Mouse (Mus musculus) kidney, postnatal 0 days (tissue): Measurements from ENCODE around the gene Slc22a14. TPM values are rescaled to one million over a fixed set of nuclear protein-coding genes. Genes with fewer than 3 reads are reported as not detected.

Source experiments
- ATAC-seq: fragments of 200-750 bp; cut with Nextera tagmentation; replicated peaks from 2 replicates; pipeline ENCODE4 v1.8.0; 2017; ENCODE audit warnings: low read depth, moderate number of reproducible peaks, moderate TSS enrichment, moderate library complexity; ENCODE audit not compliant: low FRiP score
- DNase-seq: peaks from one replicate; pipeline ENCODE4 v3.0.0-alpha.2; 2016; ENCODE audit warnings: low spot score
- H3K27ac ChIP-seq: fragments of 300-500 bp; sonication (generic); 2 replicates; pipeline ENCODE4 v1.5.1; 2014; ENCODE audit warnings: mild to moderate bottlenecking
- H3K27me3 ChIP-seq: fragments of 300-500 bp; sonication (generic); 2 replicates; pipeline ENCODE4 v1.6.1; 2014; ENCODE audit warnings: low read length, mixed read lengths; ENCODE audit not compliant: insufficient read depth
- H3K36me3 ChIP-seq: fragments of 300-500 bp; sonication (generic); 2 replicates; pipeline ENCODE4 v1.6.1; 2014; ENCODE audit warnings: low read length, mixed read lengths; ENCODE audit not compliant: insufficient read depth
- H3K4me1 ChIP-seq: fragments of 300-500 bp; sonication (generic); replicated peaks from 2 replicates; pipeline ENCODE4 v1.6.1; 2014; ENCODE audit warnings: antibody characterized with exemption, low read length, mixed read lengths; ENCODE audit not compliant: insufficient read depth
- H3K4me2 ChIP-seq: fragments of 300-500 bp; sonication (generic); 2 replicates; pipeline ENCODE4 v1.6.1; 2014; ENCODE audit warnings: mild to moderate bottlenecking, low read length, moderate library complexity, mixed read lengths
- H3K4me3 ChIP-seq: fragments of 300-500 bp; sonication (generic); replicated peaks from 2 replicates; pipeline ENCODE4 v1.5.1; 2014; ENCODE audit warnings: low read depth, low read length
- H3K9ac ChIP-seq: fragments of 300-500 bp; sonication (generic); 2 replicates; pipeline ENCODE4 v1.6.1; 2014; ENCODE audit warnings: low read depth, low read length
- H3K9me3 ChIP-seq: fragments of 300-500 bp; sonication (generic); replicated peaks from 2 replicates; pipeline ENCODE4 v1.6.1; 2016; ENCODE audit warnings: low read length, inconsistent platforms, mixed read lengths
- CTCF ChIP-seq: IDR thresholded peaks from 2 replicates; pipeline ENCODE4 v1.5.1; 2016; ENCODE audit warnings: antibody characterized with exemption, low read depth, mild to moderate bottlenecking, moderate library complexity
- WGBS: fragments of 180-500 bp; shearing (Covaris S2); extraction: QIAGEN DNeasy Blood & Tissue Kit; methylation state at CpG from one replicate; pipeline ENCODE4 v1.1.7; 2014; 5-methylcytosine and 5-hydroxymethylcytosine counted together
- polyA plus RNA-seq: library from polyadenylated mRNA; unstranded; fragments of >200 nt; fragmentation: Nextera tagmentation; extraction: Ambion mirVana; gene quantifications from 2 replicates; pipeline ENCODE4 v1.2.1, GENCODE M21; 2015

The Slc22a14 gene
- polyA plus RNA-seq, 1 experiment from 2014 or later = 0.34 TPM

DNA sequence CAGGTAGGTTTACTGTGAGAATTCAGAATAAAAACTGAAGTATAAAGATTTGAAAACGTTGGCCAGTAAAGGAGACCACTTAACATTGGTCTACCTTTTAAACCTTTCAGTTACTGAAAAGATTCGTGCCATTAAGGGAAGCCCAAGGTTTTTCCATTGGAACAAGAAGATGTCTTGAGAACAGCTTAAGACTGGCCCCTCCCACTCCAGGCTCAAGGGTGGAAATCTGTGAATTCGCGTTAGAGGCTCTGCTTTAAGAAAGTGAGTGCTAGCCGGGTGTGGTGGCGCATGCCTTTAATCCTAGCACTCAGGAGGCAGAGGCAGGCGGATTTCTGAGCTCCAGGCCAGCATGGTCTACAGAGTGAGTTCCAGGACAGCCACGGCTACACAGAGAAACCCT, 152.4 kb downstream of the Slc22a14 start:
- 79% methylated on average over 8 of the region's 8 CpGs for WGBS
- TF ChIP-seq CTCF = no peak
- no peak for ATAC-seq

DNA sequence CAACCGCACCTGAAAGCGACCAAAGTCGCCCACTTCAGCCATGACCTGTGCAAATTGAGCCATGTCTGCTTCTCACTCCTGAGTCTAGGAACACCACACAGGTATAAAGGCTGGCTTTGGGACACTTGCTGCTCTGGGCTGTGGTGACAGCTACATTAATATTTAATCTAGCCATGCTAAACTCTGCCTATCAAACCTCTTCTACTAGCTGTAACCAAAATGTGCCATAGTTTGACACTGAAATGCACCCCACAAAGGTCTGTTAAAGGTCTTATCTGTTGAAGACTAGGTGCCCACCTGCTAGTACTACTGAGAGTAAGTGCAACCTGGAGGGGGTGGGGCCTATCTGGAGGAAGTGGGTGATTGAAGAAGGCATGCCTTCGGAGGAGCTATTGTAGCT, 156.4 kb downstream of the Slc22a14 start, which contains the start of gene Slc22a13:
Gene Slc22a13 (minus strand): TSS at position 101 of the 400 bp plus-strand sequence.
- Histone ChIP-seq H3K4me3 (no peak within 1 kb of the TSS), H3K9me3 (no peaks in the 10 kb centered on the region), H3K36me3 (no peaks in the 10 kb centered on the region), H3K4me1 (no peaks in the 10 kb centered on the region), H3K27ac (no peak within 1 kb of the TSS), H3K9ac (no peak within 1 kb of the TSS), H3K4me2 (no peak within 1 kb of the TSS), H3K27me3 (no peaks in the 10 kb centered on the region)
- ATAC-seq (no peak), DNase-seq (no peak)
- TF ChIP-seq CTCF = no peak
- 95% methylated on average over 4 of the region's 4 CpGs for WGBS

More for the DNA sequence above, 152.4 kb downstream of the Slc22a14 start:
- Histone ChIP-seq H3K4me3 (no peak overlapping the region), H3K4me2 (no peak overlapping the region), H3K27ac (no peak overlapping the region), H3K4me1 (no peaks in the 10 kb centered on the region), H3K9ac (no peak overlapping the region), H3K36me3 (no peaks in the 10 kb centered on the region), H3K9me3 (no peaks in the 10 kb centered on the region), H3K27me3 (no peaks in the 10 kb centered on the region)
- no peak for DNase-seq

DNA sequence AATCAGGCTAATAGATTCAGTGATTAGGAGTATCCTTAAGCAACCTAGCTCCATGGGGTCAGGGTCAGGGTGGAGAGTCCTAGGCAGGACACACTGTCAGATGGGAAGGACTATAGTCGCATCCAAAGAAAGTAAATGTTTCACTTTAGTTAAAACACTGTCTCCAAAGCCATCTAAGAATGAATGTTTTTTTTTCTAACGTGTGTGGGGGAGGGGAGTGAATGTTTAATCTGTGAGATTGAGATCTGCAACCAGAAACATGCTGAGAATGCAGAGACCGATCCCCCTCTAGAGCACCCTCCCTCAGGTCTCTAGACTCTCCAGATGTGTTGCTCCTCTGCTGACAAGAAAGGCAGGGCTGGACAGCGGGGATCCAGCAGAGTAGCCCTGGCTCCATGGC, 158.2 kb downstream of the Slc22a14 start:
- Histone ChIP-seq H3K36me3 (no peaks in the 10 kb centered on the region), H3K9me3 (no peaks in the 10 kb centered on the region), H3K4me3 (no peak overlapping the region), H3K4me2 (no peak overlapping the region), H3K4me1 (no peaks in the 10 kb centered on the region), H3K9ac (no peak overlapping the region), H3K27me3 (no peaks in the 10 kb centered on the region), H3K27ac (peak overlapping the region; percentile 20; the same call in 1 of the 2 replicates)
- DNase-seq (peak; percentile 22), ATAC-seq (peak; percentile 73)
- TF ChIP-seq CTCF = no peak
- WGBS = 49% methylated on average over 4 of the region's 4 CpGs

DNA sequence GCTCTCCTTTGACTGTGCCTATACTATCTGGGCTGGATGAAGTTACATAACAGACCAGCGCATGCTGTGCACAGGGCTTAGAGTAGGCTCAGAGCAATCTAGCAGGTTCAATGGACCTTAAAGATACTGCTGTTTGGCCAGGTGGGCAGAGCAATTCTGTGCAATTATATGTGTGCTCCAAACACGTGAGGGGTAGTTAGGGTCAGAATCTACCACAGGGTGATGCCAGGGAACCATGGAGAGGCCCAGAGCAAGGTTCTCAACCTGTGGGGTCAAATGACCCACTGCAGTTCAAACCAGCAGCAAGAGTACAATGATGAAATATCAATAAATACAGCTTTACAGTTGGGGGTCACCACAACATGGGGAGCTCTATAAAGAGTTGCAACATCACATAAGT, 158.7 kb downstream of the Slc22a14 start:
- WGBS = 66% methylated on average over 2 of the region's 2 CpGs
- no peak for DNase-seq
- no peaks in the 10 kb centered on the region for H3K36me3 ChIP-seq

DNA sequence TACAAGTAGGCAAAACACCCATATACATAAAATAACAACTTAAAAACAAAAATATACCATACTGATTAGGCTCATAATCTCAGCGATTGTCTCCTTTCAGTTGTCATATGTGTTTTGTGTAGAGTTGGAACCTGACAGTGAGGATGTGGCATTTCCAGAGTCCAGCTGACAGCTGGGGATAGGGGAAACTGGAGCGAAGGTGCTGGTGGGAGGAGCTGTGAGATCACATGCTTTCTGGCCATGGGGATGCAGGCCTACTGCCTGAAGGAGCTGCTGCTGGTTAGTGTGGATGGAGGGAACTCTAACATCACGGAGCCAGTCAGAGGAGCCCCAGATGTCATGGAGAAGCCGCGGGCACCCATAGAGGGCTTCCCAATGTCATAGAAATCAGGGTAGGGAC, 159.6 kb downstream of the Slc22a14 start:
- no peaks in the 10 kb centered on the region for H3K27me3 ChIP-seq
- no peaks in the 10 kb centered on the region for H3K9me3 ChIP-seq
- no peak overlapping the region for H3K9ac ChIP-seq
- no peak overlapping the region for H3K4me3 ChIP-seq
- TF ChIP-seq CTCF = no peak
- DNase-seq (no peak), ATAC-seq (no peak)
- H3K4me2 ChIP-seq = no peak overlapping the region
- 89% methylated on average over 5 of the region's 5 CpGs for WGBS
- H3K4me1 ChIP-seq = no peaks in the 10 kb centered on the region
- H3K36me3 ChIP-seq = no peaks in the 10 kb centered on the region
- H3K27ac ChIP-seq = no peak overlapping the region

More for the DNA sequence above, 158.7 kb downstream of the Slc22a14 start:
- H3K9me3 ChIP-seq = no peaks in the 10 kb centered on the region
- H3K4me3 ChIP-seq = no peak overlapping the region
- ATAC-seq = no peak
- TF ChIP-seq CTCF = no peak
- H3K4me1 ChIP-seq = no peaks in the 10 kb centered on the region
- no peak overlapping the region for H3K9ac ChIP-seq
- H3K27me3 ChIP-seq = no peaks in the 10 kb centered on the region
- no peak overlapping the region for H3K27ac ChIP-seq
- no peak overlapping the region for H3K4me2 ChIP-seq

DNA sequence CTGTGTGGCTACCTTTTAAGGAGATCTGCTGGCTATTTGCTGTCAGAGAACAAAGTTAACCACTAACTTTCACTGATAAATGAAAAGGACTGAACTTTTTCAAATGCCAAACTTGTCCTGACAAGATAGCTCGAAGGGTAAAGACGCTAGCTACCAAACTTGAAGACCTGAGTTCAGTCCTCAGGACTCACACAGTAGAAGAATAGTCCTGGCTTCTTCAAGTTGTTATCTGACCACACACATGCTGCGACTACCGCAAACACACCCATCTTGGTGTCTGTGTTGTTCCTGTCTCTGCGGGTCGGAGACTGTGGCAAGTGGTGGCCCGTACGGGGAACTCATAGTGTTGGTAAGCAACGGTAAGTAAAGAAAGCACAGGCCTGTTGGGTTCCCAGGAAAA, 161.7 kb downstream of the Slc22a14 start:
- WGBS = 95% methylated on average over 9 of the region's 9 CpGs
- no peak for TF ChIP-seq CTCF
- no peaks in the 10 kb centered on the region for H3K36me3 ChIP-seq
- no peak overlapping the region for H3K27ac ChIP-seq
- no peaks in the 10 kb centered on the region for H3K9me3 ChIP-seq
- no peak overlapping the region for H3K4me2 ChIP-seq
- H3K4me3 ChIP-seq = no peak overlapping the region
- peaks cover 2% of the 10 kb centered on the region; the same call in 1 of the 2 replicates for H3K4me1 ChIP-seq
- H3K27me3 ChIP-seq = no peaks in the 10 kb centered on the region
- DNase-seq (no peak), ATAC-seq (no peak)
- no peak overlapping the region for H3K9ac ChIP-seq

DNA sequence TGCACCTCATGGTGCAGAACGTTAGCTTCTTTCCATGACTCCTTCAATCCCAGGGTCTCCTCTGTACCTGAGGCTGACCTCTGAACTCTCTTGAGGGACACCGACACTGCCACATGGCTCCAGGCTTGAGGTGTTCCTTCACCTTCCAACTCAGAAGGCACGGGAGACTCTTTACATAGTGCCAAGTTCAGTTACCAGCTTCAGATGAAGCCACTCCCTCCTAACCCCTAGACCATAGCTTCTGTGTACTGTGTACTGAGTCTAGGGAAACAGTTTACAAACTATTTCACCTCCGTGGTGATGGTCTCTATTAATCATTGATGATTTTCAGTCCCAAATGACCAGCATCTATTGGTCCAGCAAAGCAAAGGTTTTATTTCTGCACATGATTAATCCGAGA, 163.7 kb downstream of the Slc22a14 start:
- no peak overlapping the region for H3K9ac ChIP-seq
- 77% methylated on average over 5 of the region's 5 CpGs for WGBS
- peak; percentile 65; the same call in 1 of the 2 replicates for ATAC-seq

More for the DNA sequence above, 163.7 kb downstream of the Slc22a14 start:
- no peak overlapping the region for H3K27ac ChIP-seq
- peaks cover 4% of the 10 kb centered on the region; the same call in 1 of the 2 replicates for H3K4me1 ChIP-seq
- no peaks in the 10 kb centered on the region for H3K9me3 ChIP-seq
- H3K4me3 ChIP-seq = no peak overlapping the region
- no peak for DNase-seq
- 0 out of 2 replicates have a peak overlapping the region, but pooled peaks have one; percentile 16 for H3K4me2 ChIP-seq
- H3K27me3 ChIP-seq = no peaks in the 10 kb centered on the region
- TF ChIP-seq CTCF = no peak
- no peaks in the 10 kb centered on the region for H3K36me3 ChIP-seq
